Mouse (Mus musculus) colon, adult 2 months (tissue): ENCODE measurements around the gene Zfp931. TPM values are rescaled to one million over a fixed set of nuclear protein-coding genes. Genes with fewer than 3 reads are reported as not detected.

ENCODE experiments used
- polyA plus RNA-seq: library from polyadenylated mRNA; depleted of rRNA; stranded (reverse); fragments of >200 nt; gene quantifications from 2 replicates; pipeline ENCODE4 v1.2.3, GENCODE M21; 2012; rRNA removed

Gene Zfp931
- 0.26 and 0.47 TPM in 2 replicates for polyA plus RNA-seq

GRCm38 (mm10) chr2:178078166-178078717, at the start of gene Zfp931:
Gene Zfp931, minus strand, starts transcription at chr2:178078476.

DNA sequence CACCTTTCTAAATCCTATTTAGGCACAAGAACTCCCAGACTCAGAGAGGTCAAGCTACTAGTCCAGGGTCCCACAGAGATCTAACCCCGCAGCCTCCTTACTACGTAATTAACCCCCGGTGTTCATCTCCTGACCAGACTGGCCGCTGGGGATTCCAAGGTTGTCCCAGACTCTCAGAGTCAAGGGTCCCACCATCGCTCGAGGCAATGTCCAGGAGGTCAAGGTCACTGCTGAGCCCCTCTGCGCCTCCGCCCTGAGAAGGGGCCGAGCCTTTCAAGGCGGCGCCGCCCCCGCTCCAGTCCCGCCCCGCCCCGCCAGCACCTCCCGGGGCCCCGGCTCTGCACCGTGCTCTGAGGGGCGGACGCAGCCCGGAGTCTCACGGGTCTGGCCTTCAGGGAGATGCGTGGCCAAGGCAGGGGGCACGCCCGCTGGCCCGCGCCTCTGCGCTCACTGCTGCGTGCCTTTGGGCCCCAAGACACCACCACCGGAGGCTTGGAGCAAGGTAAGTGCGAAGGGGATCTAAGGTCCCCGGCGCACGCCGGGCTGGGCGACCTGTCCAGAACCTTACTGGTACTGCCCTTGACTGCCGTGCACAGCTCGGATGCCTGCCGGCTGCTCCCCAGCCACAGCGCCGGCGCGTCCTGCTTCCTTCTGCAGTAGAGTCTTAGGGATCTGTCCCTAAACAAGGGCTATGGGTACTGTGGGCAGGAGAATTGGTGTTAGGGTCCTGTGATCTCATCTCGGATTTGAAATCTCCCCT, 40.7 kb upstream of the Zfp931 start, which contains the start of gene Phactr3:
Gene Phactr3 (plus strand): TSS at position 175 of the 760 bp plus-strand sequence.

DNA sequence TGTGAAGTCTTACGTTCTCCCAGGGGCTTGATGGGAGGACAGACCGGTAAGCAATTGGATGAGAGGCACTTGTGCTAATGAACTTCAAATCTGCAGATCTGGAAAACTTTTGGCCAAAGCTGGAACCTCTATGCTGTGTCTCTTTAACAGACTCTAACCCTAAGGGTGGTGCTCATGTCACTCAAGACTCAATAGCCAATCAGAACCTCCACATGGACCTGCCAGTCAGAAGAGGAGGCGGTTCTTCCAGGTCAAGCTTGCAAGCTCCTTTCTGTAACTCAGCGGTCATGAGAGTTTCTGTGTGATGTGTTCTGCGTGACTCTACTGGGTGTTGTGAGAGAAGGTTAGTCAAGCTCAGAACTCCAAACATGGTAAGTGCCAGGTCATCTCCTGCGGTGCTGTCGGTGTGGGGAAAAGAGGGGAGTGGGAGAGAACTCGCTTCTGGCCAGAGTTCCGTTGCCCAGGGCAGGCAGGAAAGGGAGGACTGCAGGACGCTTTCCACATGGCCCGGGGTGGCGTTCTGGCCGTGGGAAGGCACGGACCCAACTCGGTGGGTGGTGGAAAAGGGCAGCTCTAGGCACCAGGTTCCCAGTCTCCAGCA, 55.2 kb downstream of the Zfp931 start, which contains the start of gene Zfp971:
Gene Zfp971 (plus strand): TSS at position 274 of the 601 bp plus-strand sequence.

Other genes with a start within 250 kb of the Zfp931 start
- gene Gm14325, start 238.1 kb downstream of the Zfp931 start, polyA plus RNA-seq, result 0.83 and 1.7 TPM in 2 replicates
- gene Gm14327, start 181.4 kb downstream of the Zfp931 start, polyA plus RNA-seq, result 0.07 and 0.31 TPM in 2 replicates
- 0.26 and 0.68 TPM in 2 replicates for gene Zfp972, start 152.9 kb downstream of the Zfp931 start, polyA plus RNA-seq
- 0.71 and 1.7 TPM in 2 replicates for gene Gm14326, start 121.2 kb downstream of the Zfp931 start, polyA plus RNA-seq
- 0.31 and 0.59 TPM in 2 replicates for gene Zfp971, start 55.2 kb downstream of the Zfp931 start, polyA plus RNA-seq
- 0.64 and 0.81 TPM in 2 replicates for gene Phactr3, start 40.5 kb upstream of the Zfp931 start, polyA plus RNA-seq